Comparison of ENCODE assay signal across 8 mouse cellular contexts in genomic region chr2:165884577-165885224, GRCm38 (mm10). TPM values are rescaled to one million over a fixed set of nuclear protein-coding genes. Genes with fewer than 3 reads are reported as not detected.
DNase-seq lines count a peak whose midpoint lies in the region; ATAC-seq and TF ChIP-seq lines count a peak whose summit lies in the region.

No protein-coding gene starts in this region.

- peak; percentile 16; the same call in 1 of the 2 replicates for ATAC-seq in cerebellum, adult (ENCODE audit: insufficient number of reproducible peaks, low FRiP score, low TSS enrichment)
- peak; percentile 74 for ATAC-seq in forebrain, embryonic 13.5 days
- peak; percentile 66 for ATAC-seq in liver, embryonic 16.5 days (ENCODE audit: low read depth)
- ATAC-seq in neural tube, embryonic 12.5 days (ENCODE audit: low FRiP score, low read depth), result peak; percentile 34
- ATAC-seq in stomach, postnatal 0 days (ENCODE audit: low FRiP score, low TSS enrichment), result peak; percentile 36

- TF ChIP-seq EP300 in stomach, postnatal 0 days (optimal IDR thresholded peaks at IDR 0.05), result peak; percentile 64

- H3K4me2 ChIP-seq in forebrain, embryonic 13.5 days, result peak overlapping the region; percentile 67
- H3K4me2 ChIP-seq in liver, embryonic 16.5 days (ENCODE audit: low read depth, low read length), result peak overlapping the region; percentile 90
- peak overlapping the region; percentile 80 for H3K4me2 ChIP-seq in neural tube, embryonic 12.5 days (replicated peaks)
- H3K4me2 ChIP-seq in stomach, postnatal 0 days (replicated peaks; ENCODE audit: low read depth), result peak overlapping the region; percentile 52

- 3% methylated on average over 20 of the region's 21 CpGs for WGBS in forebrain, embryonic 13.5 days
- WGBS in liver, embryonic 16.5 days (ENCODE audit: insufficient replicate concordance), result 2% methylated on average over 20 of the region's 21 CpGs
- 3% methylated on average over 21 of the region's 21 CpGs for WGBS in neural tube, embryonic 12.5 days
- WGBS in stomach, postnatal 0 days, result 3% methylated on average over 21 of the region's 21 CpGs

- DNase-seq in ES-CJ7 (ENCODE audit: low read depth, low spot score), result peak; percentile 90
- DNase-seq in heart, postnatal 10 days, result peak; percentile 98 to 99
- peak; percentile 92 to 95 for DNase-seq in kidney, postnatal 4 days
- DNase-seq in stomach, postnatal 0 days (ENCODE audit: low spot score), result peak; percentile 95

- peaks cover 96% of the 10 kb centered on the region for H3K4me1 ChIP-seq in forebrain, embryonic 13.5 days
- H3K4me1 ChIP-seq in liver, embryonic 16.5 days (ENCODE audit: control insufficient read depth, low read depth, low read length), result peaks cover 95% of the 10 kb centered on the region
- peaks cover 97% of the 10 kb centered on the region for H3K4me1 ChIP-seq in neural tube, embryonic 12.5 days
- peaks cover 49% of the 10 kb centered on the region for H3K4me1 ChIP-seq in stomach, postnatal 0 days (replicated peaks; ENCODE audit: control insufficient read depth, insufficient read depth)

- H3K4me3 ChIP-seq in forebrain, embryonic 13.5 days, result peak overlapping the region; percentile 39
- peak overlapping the region; percentile 63 for H3K4me3 ChIP-seq in liver, embryonic 16.5 days (ENCODE audit: low read depth, low read length)
- peak overlapping the region; percentile 31 for H3K4me3 ChIP-seq in neural tube, embryonic 12.5 days
- peak overlapping the region; percentile 19; the same call in 1 of the 2 replicates for H3K4me3 ChIP-seq in stomach, postnatal 0 days (ENCODE audit: low read depth, low read length)

- no peaks in the 10 kb centered on the region for H3K9me3 ChIP-seq in forebrain, embryonic 13.5 days (replicated peaks)
- no peaks in the 10 kb centered on the region for H3K9me3 ChIP-seq in liver, embryonic 16.5 days (replicated peaks; ENCODE audit: control insufficient read depth, low read length)
- no peaks in the 10 kb centered on the region for H3K9me3 ChIP-seq in neural tube, embryonic 12.5 days
- H3K9me3 ChIP-seq in stomach, postnatal 0 days (ENCODE audit: control insufficient read depth, low read length), result no peaks in the 10 kb centered on the region

- no peaks in the 10 kb centered on the region for H3K27me3 ChIP-seq in forebrain, embryonic 13.5 days
- H3K27me3 ChIP-seq in liver, embryonic 16.5 days (ENCODE audit: control insufficient read depth, insufficient read depth, low read depth, low read length), result no peaks in the 10 kb centered on the region
- no peaks in the 10 kb centered on the region for H3K27me3 ChIP-seq in neural tube, embryonic 12.5 days (replicated peaks)
- no peaks in the 10 kb centered on the region for H3K27me3 ChIP-seq in stomach, postnatal 0 days (ENCODE audit: control insufficient read depth, insufficient read depth, low read length)

- peak overlapping the region; percentile 73 for H3K9ac ChIP-seq in forebrain, embryonic 13.5 days
- H3K9ac ChIP-seq in liver, embryonic 16.5 days (ENCODE audit: low read depth, low read length), result peak overlapping the region; percentile 83
- peak overlapping the region; percentile 66 for H3K9ac ChIP-seq in neural tube, embryonic 12.5 days
- peak overlapping the region; percentile 65 for H3K9ac ChIP-seq in stomach, postnatal 0 days (ENCODE audit: low read length)

- intact Hi-C loops in heart, postnatal 10 days (cut with DNase I), result no loop called here

- no peaks in the 10 kb centered on the region for H3K36me3 ChIP-seq in forebrain, embryonic 13.5 days (ENCODE audit: poor library complexity, severe bottlenecking)
- no peaks in the 10 kb centered on the region for H3K36me3 ChIP-seq in liver, embryonic 16.5 days (ENCODE audit: control insufficient read depth, insufficient read depth)
- no peaks in the 10 kb centered on the region for H3K36me3 ChIP-seq in neural tube, embryonic 12.5 days
- no peaks in the 10 kb centered on the region for H3K36me3 ChIP-seq in stomach, postnatal 0 days (ENCODE audit: control insufficient read depth, insufficient read depth, low read length)

- H3K27ac ChIP-seq in forebrain, embryonic 13.5 days, result peak overlapping the region; percentile 100
- H3K27ac ChIP-seq in liver, embryonic 16.5 days (ENCODE audit: low read length), result peak overlapping the region; percentile 100
- H3K27ac ChIP-seq in neural tube, embryonic 12.5 days, result peak overlapping the region; percentile 100
- H3K27ac ChIP-seq in stomach, postnatal 0 days (replicated peaks), result peak overlapping the region; percentile 100

- TF ChIP-seq CTCF in stomach, postnatal 0 days (IDR thresholded peaks at IDR 0.05; ENCODE audit: low read depth), result no peak

RNA-seq across cellular contexts. Expression of gene Zmynd8, which starts 14.1 kb away (rescaled TPM):
- 73.3 and 85.4 TPM in 2 replicates for polyA plus RNA-seq in forebrain, embryonic 13.5 days (2015; fragmentation: Nextera tagmentation; extraction: Ambion mirVana)
- 10 to 100 TPM; 48.7 to 55.5 TPM for total RNA-seq in heart, postnatal 10 days (2021)
- 20.0 and 23.6 TPM in 2 replicates for polyA plus RNA-seq in liver, embryonic 16.5 days (2015; fragmentation: Nextera tagmentation; extraction: Ambion mirVana)
- polyA plus RNA-seq in neural tube, embryonic 12.5 days (2016; fragmentation: Nextera tagmentation; extraction: Ambion mirVana), result 68.7 and 81.4 TPM in 2 replicates
- polyA plus RNA-seq in stomach, postnatal 0 days (2015; fragmentation: Nextera tagmentation; extraction: Ambion mirVana), result 24.3 and 29.7 TPM in 2 replicates

Comparison
In these comparisons a context has a peak if more than half of its experiments do, and no peak if none do; other contexts are left out.
1. Peak in every context shown above with its lines: DNase-seq, ATAC-seq, H3K4me3 ChIP-seq and H3K27ac ChIP-seq.
2. ATAC-seq: peak in every context shown above with its lines; median percentile 74 in forebrain, embryonic 13.5 days; 66 in liver, embryonic 16.5 days; 36 in stomach, postnatal 0 days; 34 in neural tube, embryonic 12.5 days; 16 in cerebellum, adult.